Mouse (Mus musculus) ovary, postnatal 36 days (tissue): ENCODE results near the gene Arhgap10.

Experiments used
- DNase-seq: peaks from one replicate; pipeline ENCODE4 v3.0.0; 2022; ENCODE audit warnings: low spot score, mixed read lengths

The Arhgap10 gene

GRCm38 (mm10) chr8:77517301-77518200, at the start of gene Arhgap10:
Gene Arhgap10, minus strand, starts transcription at chr8:77517953.
- DNase-seq = peak; percentile 90

- no peak for DNase-seq
Measured at GRCm38 (mm10) chr8:77561441-77561840, 43.7 kb upstream of the Arhgap10 start.

- no peak for DNase-seq
Measured at GRCm38 (mm10) chr8:77552491-77552890, 34.7 kb upstream of the Arhgap10 start.

- DNase-seq = no peak
Measured at GRCm38 (mm10) chr8:77549881-77550580, 32.3 kb upstream of the Arhgap10 start.

GRCm38 (mm10) chr8:77549121-77549706, 31.5 kb upstream of the Arhgap10 start, which contains the start of gene Prmt9:
Gene Prmt9, plus strand, starts transcription at chr8:77549397.
- peak; percentile 93 for DNase-seq

GRCm38 (mm10) chr8:77545616-77546015, 27.9 kb upstream of the Arhgap10 start:
- DNase-seq = no peak

- no peak for DNase-seq
Measured at GRCm38 (mm10) chr8:77544428-77544827, 26.7 kb upstream of the Arhgap10 start.

GRCm38 (mm10) chr8:77543152-77543777, 25.5 kb upstream of the Arhgap10 start:
- no peak for DNase-seq

- no peak for DNase-seq
Measured at GRCm38 (mm10) chr8:77538256-77538655, 20.5 kb upstream of the Arhgap10 start.

GRCm38 (mm10) chr8:77536821-77537220, 19.1 kb upstream of the Arhgap10 start:
- no peak for DNase-seq

- DNase-seq = peak; percentile 60
Measured at GRCm38 (mm10) chr8:77535026-77535595, 17.4 kb upstream of the Arhgap10 start.

GRCm38 (mm10) chr8:77534358-77534992, 16.7 kb upstream of the Arhgap10 start:
- no peak for DNase-seq

- DNase-seq = no peak
Measured at GRCm38 (mm10) chr8:77526130-77526529, 8.4 kb upstream of the Arhgap10 start.

- no peak for DNase-seq
Measured at GRCm38 (mm10) chr8:77524906-77525305, 7.2 kb upstream of the Arhgap10 start.

- no peak for DNase-seq
Measured at GRCm38 (mm10) chr8:77524018-77524615, 6.4 kb upstream of the Arhgap10 start.

GRCm38 (mm10) chr8:77522984-77523383, 5.2 kb upstream of the Arhgap10 start:
- DNase-seq = no peak

GRCm38 (mm10) chr8:77521028-77521785, 3.5 kb upstream of the Arhgap10 start:
- DNase-seq = no peak

GRCm38 (mm10) chr8:77520601-77521000, 2.8 kb upstream of the Arhgap10 start:
- no peak for DNase-seq

- DNase-seq = no peak
Measured at GRCm38 (mm10) chr8:77518201-77519115, 705 bp upstream of the Arhgap10 start.
